Mouse (Mus musculus): Measurements from ENCODE around the gene Lonp2. TPM values are rescaled to one million over a fixed set of nuclear protein-coding genes. Genes with fewer than 3 reads are reported as not detected.

The Lonp2 gene
- polyA plus RNA-seq (2016; fragmentation: Nextera tagmentation; extraction: Ambion mirVana) = 39.5 and 53.0 TPM in 2 replicates

DNA sequence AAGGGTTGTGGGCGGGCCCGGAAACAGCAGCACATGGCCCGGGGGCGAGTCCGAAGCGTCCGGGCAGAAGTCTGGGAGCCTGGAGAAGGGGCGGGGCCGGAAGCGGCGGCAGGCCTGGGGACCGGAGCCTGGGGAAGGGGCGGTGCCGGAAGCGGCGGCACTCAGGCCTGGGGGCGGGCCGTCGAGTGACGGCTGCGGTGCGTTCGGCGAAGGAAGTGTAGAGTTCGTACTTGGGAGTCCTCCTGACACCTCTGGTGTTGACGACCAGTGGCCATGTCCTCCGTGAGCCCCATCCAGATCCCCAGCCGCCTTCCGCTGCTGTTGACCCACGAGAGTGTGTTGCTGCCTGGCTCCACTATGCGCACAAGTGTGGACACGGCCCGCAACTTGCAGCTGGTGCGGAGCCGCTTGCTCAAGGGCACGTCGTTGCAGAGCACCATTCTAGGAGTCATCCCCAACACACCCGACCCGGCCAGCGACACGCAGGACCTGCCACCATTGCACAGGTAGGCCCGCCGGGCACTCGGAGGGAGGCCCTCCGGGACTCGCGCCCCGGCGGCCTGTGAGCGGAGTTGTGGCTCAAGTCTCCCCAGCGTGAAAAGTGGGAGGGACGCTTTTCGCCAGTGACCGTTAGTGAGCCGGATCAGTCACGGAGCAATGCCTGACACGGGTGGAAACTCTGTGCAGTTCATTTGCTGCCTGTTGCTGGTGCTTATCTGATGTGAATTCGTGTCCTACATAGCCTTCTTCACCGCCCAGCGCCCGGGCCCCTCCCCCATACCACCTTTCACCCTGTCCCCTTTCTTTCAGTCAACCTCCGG is at the start of gene Lonp2:
Lonp2 (plus strand) TSS at position 133 of the 821 bp plus-strand sequence.
- H3K27ac ChIP-seq = peak within 1 kb of the TSS; percentile 86
- under 1% methylated on average over 62 of the region's 62 CpGs for WGBS
- no peaks in the 10 kb centered on the region for H3K27me3 ChIP-seq (ENCODE audit: low read depth, poor library complexity, severe bottlenecking)
- no peaks in the 10 kb centered on the region for H3K36me3 ChIP-seq
- H3K9me3 ChIP-seq (replicated peaks) = no peaks in the 10 kb centered on the region
- H3K4me1 ChIP-seq = peaks cover 8% of the 10 kb centered on the region
- peak within 1 kb of the TSS; percentile 87 for H3K4me3 ChIP-seq
- DNase-seq (ENCODE audit: low spot score) = peak; percentile 100

DNA sequence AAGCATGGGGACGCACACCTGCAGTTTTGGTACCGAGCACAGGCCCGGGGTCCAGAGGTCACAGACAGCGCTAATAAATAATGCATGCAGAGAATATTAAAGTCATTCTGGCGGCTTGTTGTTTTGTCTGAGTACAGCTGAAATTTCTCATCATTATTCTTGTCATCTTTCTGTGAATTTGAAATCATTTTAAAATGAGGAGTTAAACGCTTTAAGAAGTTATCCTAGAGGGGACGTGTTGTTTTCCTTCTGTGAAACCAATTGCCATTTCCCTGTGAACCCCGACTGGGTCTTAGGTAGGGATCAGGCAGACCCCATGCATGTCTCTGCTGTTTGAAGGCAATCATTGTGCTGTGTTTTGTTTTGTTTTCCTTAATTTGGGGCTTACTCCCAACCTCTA is 46.3 kb upstream of the Lonp2 start:
- H3K27ac ChIP-seq = no peak overlapping the region
- no peak for DNase-seq (ENCODE audit: low spot score)
- H3K4me3 ChIP-seq = no peak overlapping the region
- no peaks in the 10 kb centered on the region for H3K9me3 ChIP-seq (replicated peaks)
- peaks cover 7% of the 10 kb centered on the region for H3K4me1 ChIP-seq
- WGBS = 84% methylated on average over 8 of the region's 8 CpGs
- no peaks in the 10 kb centered on the region for H3K27me3 ChIP-seq (ENCODE audit: low read depth, poor library complexity, severe bottlenecking)
- no peaks in the 10 kb centered on the region for H3K36me3 ChIP-seq

DNA sequence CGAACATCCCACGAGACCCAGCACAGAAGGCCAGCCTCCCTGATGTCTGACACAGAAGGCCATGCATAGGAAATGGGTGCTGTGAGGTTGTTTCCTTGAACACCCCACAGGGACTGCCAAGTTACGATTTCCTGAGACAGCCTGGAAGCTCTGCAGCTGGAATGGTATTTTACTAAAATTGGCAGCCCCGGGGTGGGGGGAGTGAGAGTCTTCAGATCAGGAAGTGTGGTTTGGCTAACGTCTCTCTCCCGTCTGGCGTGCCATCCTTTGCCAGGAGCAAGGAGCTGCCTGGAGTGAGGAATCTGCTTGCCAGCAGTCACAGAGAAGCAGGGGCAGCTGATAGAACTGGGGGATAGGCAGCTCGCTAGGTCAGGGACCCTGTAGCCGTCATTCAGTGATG is 45.8 kb upstream of the Lonp2 start:
- no peaks in the 10 kb centered on the region for H3K27me3 ChIP-seq (ENCODE audit: low read depth, poor library complexity, severe bottlenecking)
- H3K27ac ChIP-seq = no peak overlapping the region
- DNase-seq (ENCODE audit: low spot score) = no peak
- WGBS = 59% methylated on average over 9 of the region's 9 CpGs
- no peak overlapping the region for H3K4me3 ChIP-seq
- H3K36me3 ChIP-seq = no peaks in the 10 kb centered on the region
- peaks cover 7% of the 10 kb centered on the region for H3K4me1 ChIP-seq
- no peaks in the 10 kb centered on the region for H3K9me3 ChIP-seq (replicated peaks)

DNA sequence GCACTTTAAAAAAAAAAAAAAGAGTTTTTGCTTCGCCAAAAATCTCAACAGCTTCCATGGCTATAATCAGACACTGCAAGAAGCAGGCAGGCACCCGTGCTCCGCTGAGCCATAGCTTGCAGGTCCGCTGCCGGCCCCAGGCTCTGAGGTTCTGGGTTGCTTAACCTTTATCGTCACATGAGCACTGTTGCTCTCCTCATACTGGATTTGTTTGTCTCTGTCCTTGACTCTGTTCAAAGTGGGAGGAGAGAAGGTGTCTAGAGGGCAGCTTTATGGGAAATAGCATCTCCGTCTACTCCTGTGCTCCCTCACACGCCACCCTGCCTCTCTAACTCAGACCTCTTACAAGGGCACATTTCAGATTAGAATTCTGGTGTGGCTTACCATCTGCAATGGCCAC is 45.1 kb upstream of the Lonp2 start:
- Histone ChIP-seq H3K27me3 (ENCODE audit: low read depth, poor library complexity, severe bottlenecking) (no peaks in the 10 kb centered on the region), H3K27ac (no peak overlapping the region), H3K36me3 (no peaks in the 10 kb centered on the region), H3K9me3 (replicated peaks) (no peaks in the 10 kb centered on the region), H3K4me3 (no peak overlapping the region), H3K4me1 (peaks cover 7% of the 10 kb centered on the region)
- WGBS = 89% methylated on average over 8 of the region's 8 CpGs
- DNase-seq (ENCODE audit: low spot score) = no peak

DNA sequence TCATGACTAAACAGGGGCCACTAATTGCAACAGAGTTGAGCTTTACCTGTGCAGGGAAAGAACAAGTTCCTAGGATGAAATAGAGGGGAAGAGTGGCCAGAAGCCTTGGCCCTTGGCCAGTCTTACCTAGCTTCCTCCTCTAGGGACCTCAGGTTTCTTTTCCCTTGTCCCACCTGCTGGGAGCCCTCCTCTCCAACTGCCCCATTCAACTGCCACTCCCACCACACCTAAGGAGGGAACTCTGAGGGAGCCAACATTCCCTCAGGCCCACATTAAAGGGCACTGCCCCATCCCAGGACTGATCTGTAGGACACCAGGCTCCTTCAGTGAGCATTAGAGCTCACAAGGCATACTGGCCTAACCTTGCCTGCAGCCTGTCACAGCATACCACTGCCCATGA is 43.4 kb upstream of the Lonp2 start, which contains the start of gene Abcc12:
Abcc12 (minus strand) TSS at position 229 of the 400 bp plus-strand sequence.
- Histone ChIP-seq H3K36me3 (no peaks in the 10 kb centered on the region), H3K9me3 (replicated peaks) (no peaks in the 10 kb centered on the region), H3K27me3 (ENCODE audit: low read depth, poor library complexity, severe bottlenecking) (no peaks in the 10 kb centered on the region), H3K4me1 (peaks cover 7% of the 10 kb centered on the region), H3K4me3 (no peak within 1 kb of the TSS), H3K27ac (no peak within 1 kb of the TSS)
- no peak for DNase-seq (ENCODE audit: low spot score)

DNA sequence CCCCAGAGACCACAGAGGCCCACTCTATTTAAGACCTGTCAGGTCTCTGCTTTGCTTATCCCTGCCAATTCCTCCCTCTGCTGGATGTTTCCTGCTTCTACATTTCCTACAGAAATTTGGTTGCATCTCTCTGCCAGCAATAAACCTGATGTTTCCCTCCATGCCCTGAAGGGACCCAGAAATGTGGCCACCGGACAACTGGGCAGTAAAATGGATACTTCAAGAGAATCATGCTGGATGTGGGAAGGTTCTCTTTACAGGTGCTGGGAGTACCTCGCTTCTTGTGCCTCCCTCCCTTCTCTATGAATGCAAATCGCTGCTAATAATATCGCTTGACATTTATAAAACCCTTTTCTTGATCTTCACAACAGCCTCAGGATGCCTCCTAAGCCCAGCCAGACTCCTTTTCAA is 41.9 kb upstream of the Lonp2 start:
- DNase-seq (ENCODE audit: low spot score) = no peak
- H3K27ac ChIP-seq = no peak overlapping the region
- H3K4me3 ChIP-seq = no peak overlapping the region
- H3K9me3 ChIP-seq (replicated peaks) = no peaks in the 10 kb centered on the region
- H3K36me3 ChIP-seq = no peaks in the 10 kb centered on the region
- WGBS = 82% methylated on average over 4 of the region's 4 CpGs
- no peaks in the 10 kb centered on the region for H3K27me3 ChIP-seq (ENCODE audit: low read depth, poor library complexity, severe bottlenecking)
- peaks cover 9% of the 10 kb centered on the region for H3K4me1 ChIP-seq

DNA sequence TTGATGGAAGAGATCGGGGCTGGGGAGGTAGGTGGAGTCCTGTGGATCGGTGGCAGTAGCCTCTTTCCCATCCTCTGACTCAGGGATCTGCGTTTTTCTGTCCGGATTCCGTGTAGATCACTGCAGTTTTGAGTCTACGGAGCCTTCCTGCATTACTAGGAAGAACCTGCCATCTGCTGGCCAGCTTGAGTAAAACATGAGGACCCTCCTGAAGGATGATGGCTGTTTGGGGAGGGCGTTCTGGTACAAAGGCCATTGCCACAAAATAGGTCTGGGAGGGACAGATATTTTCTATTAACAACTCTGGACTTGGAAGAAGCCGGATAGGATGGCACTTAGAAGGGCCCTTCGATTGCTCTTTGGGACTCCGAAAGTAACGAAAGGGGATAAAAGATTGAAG is 38.7 kb upstream of the Lonp2 start:
- WGBS = 7% methylated on average over 11 of the region's 11 CpGs
- Histone ChIP-seq H3K27ac (no peak overlapping the region), H3K4me3 (peak overlapping the region; percentile 49)

DNA sequence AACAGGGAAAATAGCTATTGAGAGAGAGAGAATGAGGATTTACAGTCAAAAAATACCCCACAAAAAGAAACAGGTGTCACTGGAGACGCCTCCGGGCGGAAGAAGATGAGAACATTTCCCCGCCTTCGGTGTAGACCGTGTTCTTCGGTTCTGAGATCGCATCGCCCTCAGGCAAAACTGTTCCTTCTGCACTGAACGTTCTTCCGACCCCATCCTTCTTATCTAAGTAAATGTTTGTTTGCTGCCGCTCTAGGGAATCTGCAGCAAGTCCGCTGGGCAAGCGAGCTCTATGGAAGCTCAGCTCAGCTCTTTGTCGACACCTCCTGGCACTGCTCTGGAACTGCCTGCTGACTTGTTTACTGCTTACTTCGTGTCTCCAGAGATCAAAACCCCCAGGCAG is 38.3 kb upstream of the Lonp2 start:
- Histone ChIP-seq H3K4me1 (peaks cover 4% of the 10 kb centered on the region), H3K4me3 (peak overlapping the region; percentile 49), H3K27me3 (ENCODE audit: low read depth, poor library complexity, severe bottlenecking) (no peaks in the 10 kb centered on the region), H3K36me3 (no peaks in the 10 kb centered on the region), H3K27ac (no peak overlapping the region), H3K9me3 (replicated peaks) (no peaks in the 10 kb centered on the region)
- peak; percentile 75 for DNase-seq (ENCODE audit: low spot score)
- WGBS = 2% methylated on average over 16 of the region's 16 CpGs

More for the DNA sequence above, 38.7 kb upstream of the Lonp2 start:
- H3K36me3 ChIP-seq = no peaks in the 10 kb centered on the region
- no peaks in the 10 kb centered on the region for H3K27me3 ChIP-seq (ENCODE audit: low read depth, poor library complexity, severe bottlenecking)
- peaks cover 4% of the 10 kb centered on the region for H3K4me1 ChIP-seq
- no peaks in the 10 kb centered on the region for H3K9me3 ChIP-seq (replicated peaks)
- DNase-seq (ENCODE audit: low spot score) = peak; percentile 84

DNA sequence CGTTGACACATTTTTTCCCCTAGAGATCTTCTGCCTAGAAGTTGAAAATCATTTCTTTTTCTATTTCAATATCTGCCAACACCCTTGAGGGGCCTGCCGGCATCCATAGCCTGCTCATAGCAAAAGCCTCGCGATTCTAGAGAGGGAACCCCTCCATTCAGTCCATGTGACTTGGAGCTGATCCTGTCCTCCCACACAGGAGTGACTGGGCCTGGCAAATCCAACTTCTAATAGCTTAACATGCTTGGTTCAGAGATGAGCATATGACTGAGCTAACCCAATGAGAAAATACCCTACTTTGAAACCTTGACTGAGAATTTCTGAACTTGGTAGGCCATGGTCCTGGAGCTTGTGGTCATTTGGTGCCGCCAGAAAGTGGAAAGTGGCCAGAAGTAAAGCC is 37.8 kb upstream of the Lonp2 start:
- peaks cover 4% of the 10 kb centered on the region for H3K4me1 ChIP-seq
- 47% methylated on average over 5 of the region's 5 CpGs for WGBS
- H3K4me3 ChIP-seq = no peak overlapping the region
- no peak for DNase-seq (ENCODE audit: low spot score)
- H3K27me3 ChIP-seq (ENCODE audit: low read depth, poor library complexity, severe bottlenecking) = no peaks in the 10 kb centered on the region
- H3K9me3 ChIP-seq (replicated peaks) = no peaks in the 10 kb centered on the region
- H3K36me3 ChIP-seq = no peaks in the 10 kb centered on the region
- H3K27ac ChIP-seq = no peak overlapping the region

DNA sequence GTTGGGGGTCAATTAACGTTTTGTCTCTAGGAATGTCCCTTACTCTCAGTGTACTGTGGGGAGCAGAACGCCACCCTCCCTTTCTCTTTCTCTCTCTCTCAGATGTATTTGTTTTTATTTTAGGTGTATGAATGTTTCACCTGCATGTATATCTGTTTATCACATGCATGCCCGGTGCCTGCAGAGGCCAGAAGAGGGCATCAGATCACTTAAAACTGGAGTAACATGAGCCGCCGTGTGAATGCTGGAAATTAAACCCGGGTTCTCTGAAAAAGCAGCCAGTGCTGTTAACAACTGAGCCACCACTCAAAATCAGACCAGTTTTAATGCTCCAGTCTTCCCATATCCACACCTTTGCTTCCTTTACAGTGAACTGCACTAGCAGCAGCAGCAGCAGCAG is 37.2 kb upstream of the Lonp2 start:
- H3K4me3 ChIP-seq = no peak overlapping the region
- DNase-seq (ENCODE audit: low spot score) = peak; percentile 33
- H3K36me3 ChIP-seq = no peaks in the 10 kb centered on the region
- no peaks in the 10 kb centered on the region for H3K9me3 ChIP-seq (replicated peaks)
- 0 out of 2 replicates have a peak overlapping the region, but pooled peaks have one; percentile 53 for H3K27ac ChIP-seq
- peaks cover 4% of the 10 kb centered on the region for H3K4me1 ChIP-seq
- no peaks in the 10 kb centered on the region for H3K27me3 ChIP-seq (ENCODE audit: low read depth, poor library complexity, severe bottlenecking)
- WGBS = 54% methylated on average over 6 of the region's 6 CpGs

DNA sequence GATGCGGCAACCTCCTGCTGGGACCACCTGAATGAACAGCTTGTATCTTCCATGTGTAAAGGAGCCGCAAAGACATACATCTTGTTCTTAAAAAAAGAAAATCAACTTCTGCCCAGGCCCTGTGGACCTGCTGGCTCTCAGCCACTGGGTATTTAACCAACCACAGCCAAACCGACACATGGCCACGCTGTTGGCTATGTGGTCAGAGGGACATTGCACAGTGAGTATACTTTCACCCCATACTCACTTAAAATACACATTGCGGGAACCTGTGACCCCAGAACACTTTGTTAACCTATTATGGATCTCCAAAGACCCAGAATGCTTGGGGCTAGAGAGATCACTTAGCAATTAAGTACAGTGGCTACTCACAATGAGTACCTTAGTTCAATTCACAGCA is 35.5 kb upstream of the Lonp2 start:
- peaks cover 4% of the 10 kb centered on the region for H3K4me1 ChIP-seq
- no peaks in the 10 kb centered on the region for H3K27me3 ChIP-seq (ENCODE audit: low read depth, poor library complexity, severe bottlenecking)
- 91% methylated on average over 5 of the region's 5 CpGs for WGBS
- H3K27ac ChIP-seq = no peak overlapping the region
- H3K4me3 ChIP-seq = no peak overlapping the region
- no peaks in the 10 kb centered on the region for H3K36me3 ChIP-seq
- H3K9me3 ChIP-seq (replicated peaks) = no peaks in the 10 kb centered on the region
- DNase-seq (ENCODE audit: low spot score) = no peak

DNA sequence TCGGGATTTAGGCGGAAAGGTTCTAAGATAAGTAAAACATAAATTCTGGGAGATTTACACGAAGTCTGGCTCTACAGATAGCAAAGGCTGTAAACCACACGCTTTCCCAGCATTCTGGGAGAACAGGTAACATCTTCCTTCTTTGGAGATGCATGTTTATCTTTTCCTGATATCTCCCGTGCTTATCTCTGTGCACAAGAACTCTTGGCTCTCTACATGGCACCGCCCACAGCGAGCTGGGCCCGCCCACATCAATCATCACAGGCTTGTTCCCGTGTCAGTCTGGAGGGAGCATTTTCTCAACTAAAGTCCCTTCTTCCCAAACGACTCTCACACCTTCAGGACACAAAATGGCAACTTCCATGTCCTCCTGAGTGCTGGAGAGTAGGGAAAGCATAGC is 30.7 kb upstream of the Lonp2 start:
- Histone ChIP-seq H3K36me3 (no peaks in the 10 kb centered on the region), H3K9me3 (replicated peaks) (no peaks in the 10 kb centered on the region), H3K4me3 (no peak overlapping the region), H3K27me3 (ENCODE audit: low read depth, poor library complexity, severe bottlenecking) (no peaks in the 10 kb centered on the region), H3K27ac (no peak overlapping the region), H3K4me1 (no peaks in the 10 kb centered on the region)
- WGBS = 61% methylated on average over 10 of the region's 10 CpGs
- DNase-seq (ENCODE audit: low spot score) = no peak

DNA sequence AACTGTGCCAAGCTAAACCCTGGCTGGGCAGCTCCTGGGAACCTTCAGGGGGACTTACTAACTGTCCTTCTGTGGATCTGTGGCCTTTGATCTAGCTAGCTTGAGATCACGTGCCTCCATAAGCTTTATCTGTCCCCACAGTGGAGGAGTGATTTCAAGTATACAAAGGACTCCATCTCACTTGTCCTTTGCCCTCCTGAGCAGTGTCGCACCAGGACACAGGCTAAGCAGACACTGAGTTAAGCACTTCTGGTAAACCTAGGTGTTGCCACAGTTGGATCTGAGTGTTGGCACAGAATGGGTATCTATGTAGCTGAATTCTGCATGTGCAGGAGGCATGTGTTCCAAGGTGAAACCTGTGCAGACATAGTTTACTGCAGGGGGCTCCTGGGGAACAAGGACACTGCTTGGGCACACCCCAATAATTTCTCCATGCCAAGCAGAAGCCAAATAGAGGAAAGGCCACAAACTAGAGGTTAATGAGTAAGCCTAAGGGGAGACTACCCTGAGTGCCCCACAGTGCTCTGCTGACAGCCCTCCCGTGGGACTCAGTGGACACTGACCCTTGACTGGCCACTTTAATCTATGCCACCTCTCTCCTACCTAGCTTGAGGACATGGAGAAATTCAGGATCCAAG is 29.6 kb upstream of the Lonp2 start:
- 79% methylated on average over 3 of the region's 3 CpGs for WGBS
- Histone ChIP-seq H3K9me3 (replicated peaks) (no peaks in the 10 kb centered on the region), H3K4me1 (no peaks in the 10 kb centered on the region), H3K27me3 (ENCODE audit: low read depth, poor library complexity, severe bottlenecking) (no peaks in the 10 kb centered on the region), H3K4me3 (no peak overlapping the region), H3K36me3 (no peaks in the 10 kb centered on the region), H3K27ac (no peak overlapping the region)
- peak; percentile 19 for DNase-seq (ENCODE audit: low spot score)

Measured in limb, embryonic 10.5 days (tissue).